Mouse (Mus musculus) thymus, adult 2 months (tissue): Measurements from ENCODE around the gene Ppp1r14c. TPM values are rescaled to one million over a fixed set of nuclear protein-coding genes. Genes with fewer than 3 reads are reported as not detected.

Experiments
- DNase-seq: peaks from one replicate; pipeline ENCODE4 v3.0.0; 2021
- H3K27ac ChIP-seq: fragments of 200-500 bp; 2 replicates; pipeline ENCODE4 v1.5.1; 2012; ENCODE audit warnings: low read length, control low read depth; ENCODE audit not compliant: control insufficient read depth, insufficient read depth
- H3K27me3 ChIP-seq: fragments of 200-500 bp; 2 replicates; pipeline ENCODE4 v1.6.1; 2012; ENCODE audit warnings: mild to moderate bottlenecking, low read length, moderate library complexity, mixed read lengths; ENCODE audit not compliant: control insufficient read depth, insufficient read depth
- H3K36me3 ChIP-seq: fragments of 200-500 bp; 2 replicates; pipeline ENCODE4 v1.6.1; 2012; ENCODE audit warnings: mild to moderate bottlenecking, low read length, moderate library complexity; ENCODE audit not compliant: control insufficient read depth, insufficient read depth
- H3K4me1 ChIP-seq: fragments of 200-500 bp; replicated peaks from 2 replicates; pipeline ENCODE4 v1.6.1; 2012; ENCODE audit warnings: low read length; ENCODE audit not compliant: control insufficient read depth, insufficient read depth
- H3K4me3 ChIP-seq: fragments of 200-500 bp; 2 replicates; pipeline ENCODE4 v1.5.1; 2012; ENCODE audit warnings: mild to moderate bottlenecking, low read length, control low read depth, moderate library complexity; ENCODE audit not compliant: control insufficient read depth, insufficient read depth
- CTCF ChIP-seq: fragments of 200-500 bp; IDR thresholded peaks from 2 replicates; pipeline ENCODE4 v1.5.1; 2012; ENCODE audit warnings: mild to moderate bottlenecking, control low read depth, low read length, moderate library complexity, borderline replicate concordance; ENCODE audit not compliant: control insufficient read depth, poor library complexity, insufficient read depth; ENCODE audit errors: extremely low read depth
- POLR2A ChIP-seq: fragments of 200-500 bp; IDR thresholded peaks from 2 replicates; pipeline ENCODE4 v1.6.1; 2012; ENCODE audit warnings: mild to moderate bottlenecking, low read length, control low read depth, moderate library complexity; ENCODE audit not compliant: control insufficient read depth, poor library complexity, insufficient read depth; ENCODE audit errors: extremely low read depth
- WGBS: fragments of 180-500 bp; shearing (Covaris S2); methylation state at CpG from one replicate; pipeline ENCODE4 v1.1.7; 2018; 5-methylcytosine and 5-hydroxymethylcytosine counted together
- polyA plus RNA-seq: library from polyadenylated mRNA; depleted of rRNA; stranded (reverse); fragments of >200 nt; gene quantifications from 2 replicates; pipeline ENCODE4 v1.2.3, GENCODE M21; 2012

Gene Ppp1r14c
- polyA plus RNA-seq, 1 experiment: 2.3 TPM

- Histone ChIP-seq H3K4me3 (no peak overlapping the region), H3K27me3 (no peaks in the 10 kb centered on the region), H3K4me1 (no peaks in the 10 kb centered on the region; the same call in 1 of the 2 replicates), H3K27ac (no peak overlapping the region), H3K36me3 (no peaks in the 10 kb centered on the region)
- no peak for DNase-seq
- WGBS: 66% methylated on average over 2 of the region's 2 CpGs
- no peak for TF ChIP-seq POLR2A
- TF ChIP-seq CTCF: no peak
These were observed 28.4 kb upstream of the Ppp1r14c start for GRCm38 (mm10) chr10:3337330-3337901.

DNA sequence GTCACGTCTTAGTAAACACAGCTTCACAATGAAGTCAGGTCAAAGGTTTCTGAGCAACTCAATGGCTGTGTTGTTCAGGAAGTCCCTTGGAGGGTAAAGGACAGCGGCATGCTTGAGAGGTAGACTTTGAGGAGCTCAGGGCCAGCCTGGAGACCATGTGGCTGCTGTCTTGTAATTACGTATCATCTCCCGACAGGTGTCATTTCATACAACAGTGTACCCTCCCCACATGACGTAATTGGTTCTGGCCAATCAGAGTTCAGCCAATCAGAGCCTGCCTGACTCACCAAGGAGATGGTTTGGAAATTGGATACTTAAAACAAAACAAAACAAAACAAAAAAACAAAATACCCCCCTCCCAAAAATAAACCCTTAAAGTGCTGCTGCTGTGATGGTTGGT lies 20.2 kb upstream of the Ppp1r14c start:
- H3K36me3 ChIP-seq: no peaks in the 10 kb centered on the region
- TF ChIP-seq POLR2A (no peak), CTCF (no peak)
- H3K27ac ChIP-seq: no peak overlapping the region
- H3K4me3 ChIP-seq: no peak overlapping the region
- no peaks in the 10 kb centered on the region for H3K27me3 ChIP-seq
- H3K4me1 ChIP-seq: no peaks in the 10 kb centered on the region
- DNase-seq: no peak
- 83% methylated on average over 5 of the region's 5 CpGs for WGBS

GRCm38 (mm10) chr10:3359531-3359930 lies 6.3 kb upstream of the Ppp1r14c start:
- no peaks in the 10 kb centered on the region for H3K36me3 ChIP-seq
- H3K4me1 ChIP-seq: no peaks in the 10 kb centered on the region
- H3K4me3 ChIP-seq: no peak overlapping the region
- no peak for TF ChIP-seq POLR2A
- TF ChIP-seq CTCF: no peak
- H3K27me3 ChIP-seq: no peaks in the 10 kb centered on the region
- no peak for DNase-seq
- H3K27ac ChIP-seq: no peak overlapping the region
- WGBS: 88% methylated on average over 1 of the region's 1 CpGs

DNA sequence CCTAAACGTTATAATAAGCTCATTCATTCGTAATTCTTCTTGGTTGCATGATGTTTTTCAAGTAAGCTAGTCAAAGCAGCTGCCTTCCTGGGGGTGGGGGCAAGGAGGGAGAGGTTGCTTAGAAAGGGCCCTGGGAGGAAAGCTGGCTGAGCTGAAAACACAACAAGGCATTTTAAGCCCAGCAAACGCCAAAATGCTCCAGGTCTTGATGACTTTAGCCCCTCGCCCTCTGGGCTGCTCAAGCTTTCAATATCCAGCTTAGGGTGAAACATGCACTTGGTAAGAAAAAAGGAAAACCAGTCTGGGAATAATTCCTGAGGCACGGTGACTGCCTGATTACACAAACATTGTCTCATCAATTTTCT lies 204 bp upstream of the Ppp1r14c start:
- Histone ChIP-seq H3K4me1 (no peaks in the 10 kb centered on the region), H3K27ac (no peak overlapping the region), H3K36me3 (no peaks in the 10 kb centered on the region), H3K4me3 (no peak overlapping the region), H3K27me3 (no peaks in the 10 kb centered on the region; the same call in 1 of the 2 replicates)
- DNase-seq: no peak
- TF ChIP-seq POLR2A (no peak), CTCF (no peak)
- 40% methylated on average over 5 of the region's 5 CpGs for WGBS

GRCm38 (mm10) chr10:3366870-3367431 lies 1.1 kb downstream of the Ppp1r14c start:
- no peak overlapping the region for H3K27ac ChIP-seq
- no peak for DNase-seq
- TF ChIP-seq POLR2A: no peak
- no peak for TF ChIP-seq CTCF
- 7% methylated on average over 26 of the region's 26 CpGs for WGBS
- no peaks in the 10 kb centered on the region for H3K4me1 ChIP-seq
- H3K36me3 ChIP-seq: no peaks in the 10 kb centered on the region
- H3K27me3 ChIP-seq: no peaks in the 10 kb centered on the region; the same call in 1 of the 2 replicates
- no peak overlapping the region for H3K4me3 ChIP-seq

DNA sequence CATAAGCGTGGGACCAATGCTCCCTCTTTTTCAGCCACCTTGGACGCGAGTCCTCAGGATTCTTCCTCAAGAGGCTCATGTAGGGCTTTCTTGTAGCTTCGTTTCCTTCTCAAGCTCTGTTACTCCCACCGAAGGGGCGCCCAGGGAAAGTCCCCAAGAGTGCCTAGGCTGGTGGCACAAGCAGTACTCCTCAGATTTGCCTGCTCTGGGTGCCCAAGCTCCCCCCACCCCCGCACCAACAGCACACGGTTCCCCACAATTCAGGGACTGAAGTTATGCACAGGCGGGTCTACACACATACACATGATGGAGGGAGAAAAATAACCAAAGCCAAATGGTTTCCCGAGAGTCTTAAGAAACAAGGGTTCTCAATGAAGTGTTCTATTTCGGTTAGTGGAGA lies 1.6 kb downstream of the Ppp1r14c start:
- H3K27me3 ChIP-seq: no peaks in the 10 kb centered on the region; the same call in 1 of the 2 replicates
- H3K27ac ChIP-seq: no peak overlapping the region
- WGBS: 34% methylated on average over 11 of the region's 11 CpGs
- no peak overlapping the region for H3K4me3 ChIP-seq
- no peaks in the 10 kb centered on the region for H3K36me3 ChIP-seq
- DNase-seq: no peak
- H3K4me1 ChIP-seq: no peaks in the 10 kb centered on the region
- TF ChIP-seq POLR2A (no peak), CTCF (no peak)
